Comparison of ENCODE assay signal across 16 mouse cellular contexts in the genomic region with DNA sequence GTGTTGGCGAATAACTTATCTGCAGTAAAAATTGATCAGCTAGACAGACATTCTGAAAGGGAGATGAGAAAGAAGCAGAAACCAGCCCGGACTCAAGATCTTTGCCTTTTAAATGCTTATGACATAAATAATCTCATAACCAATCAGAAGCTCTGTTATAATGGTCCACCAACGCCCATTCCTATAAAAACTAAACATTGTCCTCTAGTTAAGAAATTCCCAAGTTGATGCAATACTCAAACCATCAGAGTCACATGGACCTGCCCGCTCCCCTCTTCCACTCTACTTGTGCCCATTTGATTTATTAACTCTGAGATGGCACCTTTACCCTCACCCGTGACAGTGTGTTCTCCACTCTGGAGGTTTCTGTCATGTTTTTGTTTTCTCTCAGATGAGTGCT. TPM values are rescaled to one million over a fixed set of nuclear protein-coding genes. Genes with fewer than 3 reads are reported as not detected.
"Had no signal": no experiment of that assay in that cellular context is flagged by ENCODE, and none has a peak within 500 bp of the region (broad histone marks: within the 10 kb centered on the region; RNA-seq: fewer than 3 reads in every experiment).

No protein-coding gene starts in this region.

- H3K27ac ChIP-seq: neural tube, embryonic 15.5 days; stomach, embryonic 15.5 days; stomach, postnatal 0 days had no signal

- H3K36me3 ChIP-seq: neural tube, embryonic 15.5 days; stomach, embryonic 15.5 days had no signal

- H3K4me3 ChIP-seq: neural tube, embryonic 15.5 days; stomach, embryonic 15.5 days had no signal

- H3K27me3 ChIP-seq: neural tube, embryonic 15.5 days; stomach, embryonic 15.5 days had no signal

- H3K4me1 ChIP-seq: neural tube, embryonic 15.5 days had no signal

- DNase-seq: retina, postnatal 1 day; right cerebral cortex, adult 18-20 months; right cerebral cortex, postnatal 14 days; right cerebral cortex, postnatal 25 days; right cerebral cortex, postnatal 4 days; spleen, adult 18-20 months; thymus, adult 18-20 months; thymus, adult 2 months; thymus, postnatal 14 days; thymus, postnatal 25 days; thymus, postnatal 36 days; thymus, postnatal 4 days had no signal

- H3K9ac ChIP-seq: neural tube, embryonic 15.5 days; stomach, embryonic 15.5 days had no signal

- H3K4me2 ChIP-seq: neural tube, embryonic 15.5 days; stomach, embryonic 15.5 days had no signal

- H3K9me3 ChIP-seq: neural tube, embryonic 15.5 days; stomach, embryonic 15.5 days had no signal

RNA-seq across cellular contexts. Expression of gene Slc38a4, which starts 23.9 kb away (rescaled TPM):
- total RNA-seq: neutrophil, adult 5-6 weeks had no signal
